Mouse (Mus musculus): ENCODE data around the gene Wdr20.

DNA sequence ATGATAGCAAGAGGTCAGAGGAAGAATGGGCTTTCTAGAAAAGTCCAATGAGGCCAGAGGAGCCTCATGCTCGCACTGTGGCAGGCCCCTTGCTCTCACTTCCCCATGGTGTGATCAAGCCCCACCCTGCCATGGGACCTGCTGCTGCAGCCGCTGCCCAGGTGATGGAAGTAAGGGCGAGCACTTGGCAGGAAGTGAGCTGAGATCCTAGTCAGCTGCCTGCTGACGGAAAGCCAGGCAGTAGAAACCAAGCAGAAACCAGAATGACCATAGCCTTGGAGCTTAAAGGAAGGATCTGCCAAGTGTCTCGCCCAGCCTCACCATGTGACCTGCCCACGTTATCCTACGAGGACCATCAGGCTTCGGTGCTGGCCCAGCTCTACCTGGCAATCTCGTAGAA is 75.4 kb downstream of the Wdr20 start:
- TF ChIP-seq GATA1 (IDR thresholded peaks at IDR 0.05; ENCODE audit: borderline replicate concordance, low read length) (no peak), FLI1 (IDR thresholded peaks at IDR 0.05; ENCODE audit: low read length) (no peak)
